Mouse (Mus musculus): ENCODE results near the gene Rtn4rl1. TPM values are rescaled to one million over a fixed set of nuclear protein-coding genes. Genes with fewer than 3 reads are reported as not detected.

Gene Rtn4rl1
- polyA plus RNA-seq, 1 experiment from 2014 or later, result 12.7 TPM

GRCm38 (mm10) chr11:75261730-75262129 lies 68.1 kb downstream of the Rtn4rl1 start:
- Histone ChIP-seq H3K36me3 (ENCODE audit: control insufficient read depth, insufficient read depth, low read length) (no peaks in the 10 kb centered on the region), H3K27ac (ENCODE audit: low read depth, low read length) (no peak overlapping the region), H3K9ac (ENCODE audit: low read depth, low read length) (no peak overlapping the region), H3K4me1 (ENCODE audit: control insufficient read depth, insufficient read depth, low read length) (peaks cover 34% of the 10 kb centered on the region), H3K9me3 (replicated peaks; ENCODE audit: control insufficient read depth, low read length) (no peaks in the 10 kb centered on the region), H3K4me3 (ENCODE audit: low read depth, low read length) (no peak overlapping the region), H3K4me2 (no peak overlapping the region), H3K27me3 (ENCODE audit: control insufficient read depth, insufficient read depth, low read length) (no peaks in the 10 kb centered on the region)
- ATAC-seq (replicated peaks; ENCODE audit: insufficient number of reproducible peaks, low FRiP score, low TSS enrichment), result 0 out of 2 replicates have a peak, but pooled peaks have one; percentile 23
- WGBS (ENCODE audit: insufficient replicate concordance), result 88% methylated on average over 4 of the region's 4 CpGs

- no peaks in the 10 kb centered on the region for H3K27me3 ChIP-seq (ENCODE audit: control insufficient read depth, insufficient read depth, low read length)
- H3K27ac ChIP-seq (ENCODE audit: low read depth, low read length), result no peak overlapping the region
- no peak overlapping the region for H3K9ac ChIP-seq (ENCODE audit: low read depth, low read length)
- H3K4me1 ChIP-seq (ENCODE audit: control insufficient read depth, insufficient read depth, low read length), result peaks cover 34% of the 10 kb centered on the region
- no peak for ATAC-seq (replicated peaks; ENCODE audit: insufficient number of reproducible peaks, low FRiP score, low TSS enrichment)
- no peaks in the 10 kb centered on the region for H3K36me3 ChIP-seq (ENCODE audit: control insufficient read depth, insufficient read depth, low read length)
- H3K9me3 ChIP-seq (replicated peaks; ENCODE audit: control insufficient read depth, low read length), result no peaks in the 10 kb centered on the region
- no peak overlapping the region for H3K4me2 ChIP-seq
- no peak overlapping the region for H3K4me3 ChIP-seq (ENCODE audit: low read depth, low read length)
- 81% methylated on average over 3 of the region's 3 CpGs for WGBS (ENCODE audit: insufficient replicate concordance)
Measured at GRCm38 (mm10) chr11:75262181-75262580, 68.6 kb downstream of the Rtn4rl1 start.

- H3K36me3 ChIP-seq (ENCODE audit: control insufficient read depth, insufficient read depth, low read length), result no peaks in the 10 kb centered on the region
- H3K4me2 ChIP-seq, result no peak overlapping the region
- no peaks in the 10 kb centered on the region for H3K9me3 ChIP-seq (replicated peaks; ENCODE audit: control insufficient read depth, low read length)
- H3K9ac ChIP-seq (ENCODE audit: low read depth, low read length), result no peak overlapping the region; the same call in 1 of the 2 replicates
- WGBS (ENCODE audit: insufficient replicate concordance), result 44% methylated on average over 5 of the region's 5 CpGs
- peaks cover 39% of the 10 kb centered on the region for H3K4me1 ChIP-seq (ENCODE audit: control insufficient read depth, insufficient read depth, low read length)
- ATAC-seq (replicated peaks; ENCODE audit: insufficient number of reproducible peaks, low FRiP score, low TSS enrichment), result no peak
- no peak overlapping the region for H3K4me3 ChIP-seq (ENCODE audit: low read depth, low read length)
- no peaks in the 10 kb centered on the region for H3K27me3 ChIP-seq (ENCODE audit: control insufficient read depth, insufficient read depth, low read length)
- H3K27ac ChIP-seq (ENCODE audit: low read depth, low read length), result no peak overlapping the region
Measured at GRCm38 (mm10) chr11:75262791-75263190, 69.2 kb downstream of the Rtn4rl1 start.

GRCm38 (mm10) chr11:75263274-75263963 lies 69.8 kb downstream of the Rtn4rl1 start:
- H3K4me3 ChIP-seq (ENCODE audit: low read depth, low read length), result no peak overlapping the region
- no peaks in the 10 kb centered on the region for H3K27me3 ChIP-seq (ENCODE audit: control insufficient read depth, insufficient read depth, low read length)
- H3K27ac ChIP-seq (ENCODE audit: low read depth, low read length), result no peak overlapping the region
- peaks cover 45% of the 10 kb centered on the region for H3K4me1 ChIP-seq (ENCODE audit: control insufficient read depth, insufficient read depth, low read length)
- H3K9ac ChIP-seq (ENCODE audit: low read depth, low read length), result no peak overlapping the region; the same call in 1 of the 2 replicates
- no peaks in the 10 kb centered on the region for H3K9me3 ChIP-seq (replicated peaks; ENCODE audit: control insufficient read depth, low read length)
- ATAC-seq (replicated peaks; ENCODE audit: insufficient number of reproducible peaks, low FRiP score, low TSS enrichment), result no peak
- 69% methylated on average over 15 of the region's 15 CpGs for WGBS (ENCODE audit: insufficient replicate concordance)
- no peak overlapping the region for H3K4me2 ChIP-seq
- H3K36me3 ChIP-seq (ENCODE audit: control insufficient read depth, insufficient read depth, low read length), result no peaks in the 10 kb centered on the region

GRCm38 (mm10) chr11:75263964-75264312 lies 70.4 kb downstream of the Rtn4rl1 start:
- no peaks in the 10 kb centered on the region for H3K9me3 ChIP-seq (replicated peaks; ENCODE audit: control insufficient read depth, low read length)
- H3K27ac ChIP-seq (ENCODE audit: low read depth, low read length), result no peak overlapping the region
- H3K4me3 ChIP-seq (ENCODE audit: low read depth, low read length), result no peak overlapping the region
- peaks cover 48% of the 10 kb centered on the region for H3K4me1 ChIP-seq (ENCODE audit: control insufficient read depth, insufficient read depth, low read length)
- no peaks in the 10 kb centered on the region for H3K27me3 ChIP-seq (ENCODE audit: control insufficient read depth, insufficient read depth, low read length)
- ATAC-seq (replicated peaks; ENCODE audit: insufficient number of reproducible peaks, low FRiP score, low TSS enrichment), result no peak
- H3K36me3 ChIP-seq (ENCODE audit: control insufficient read depth, insufficient read depth, low read length), result no peaks in the 10 kb centered on the region
- H3K4me2 ChIP-seq, result no peak overlapping the region
- WGBS (ENCODE audit: insufficient replicate concordance), result 60% methylated on average over 6 of the region's 6 CpGs
- H3K9ac ChIP-seq (ENCODE audit: low read depth, low read length), result no peak overlapping the region

GRCm38 (mm10) chr11:75264550-75264949 lies 71.0 kb downstream of the Rtn4rl1 start:
- H3K9ac ChIP-seq (ENCODE audit: low read depth, low read length), result no peak overlapping the region
- H3K9me3 ChIP-seq (replicated peaks; ENCODE audit: control insufficient read depth, low read length), result no peaks in the 10 kb centered on the region
- WGBS (ENCODE audit: insufficient replicate concordance), result 78% methylated on average over 6 of the region's 6 CpGs
- no peak overlapping the region for H3K27ac ChIP-seq (ENCODE audit: low read depth, low read length)
- no peaks in the 10 kb centered on the region for H3K36me3 ChIP-seq (ENCODE audit: control insufficient read depth, insufficient read depth, low read length)
- H3K4me2 ChIP-seq, result no peak overlapping the region
- no peak for ATAC-seq (replicated peaks; ENCODE audit: insufficient number of reproducible peaks, low FRiP score, low TSS enrichment)
- H3K4me3 ChIP-seq (ENCODE audit: low read depth, low read length), result no peak overlapping the region
- H3K27me3 ChIP-seq (ENCODE audit: control insufficient read depth, insufficient read depth, low read length), result no peaks in the 10 kb centered on the region
- peaks cover 51% of the 10 kb centered on the region for H3K4me1 ChIP-seq (ENCODE audit: control insufficient read depth, insufficient read depth, low read length)

GRCm38 (mm10) chr11:75265545-75265944 lies 72.0 kb downstream of the Rtn4rl1 start:
- no peak overlapping the region for H3K9ac ChIP-seq (ENCODE audit: low read depth, low read length)
- H3K4me3 ChIP-seq (ENCODE audit: low read depth, low read length), result no peak overlapping the region
- ATAC-seq (replicated peaks; ENCODE audit: insufficient number of reproducible peaks, low FRiP score, low TSS enrichment), result no peak
- 59% methylated on average over 15 of the region's 15 CpGs for WGBS (ENCODE audit: insufficient replicate concordance)
- no peak overlapping the region for H3K27ac ChIP-seq (ENCODE audit: low read depth, low read length)
- H3K4me2 ChIP-seq, result no peak overlapping the region
- H3K4me1 ChIP-seq (ENCODE audit: control insufficient read depth, insufficient read depth, low read length), result peaks cover 51% of the 10 kb centered on the region
- H3K36me3 ChIP-seq (ENCODE audit: control insufficient read depth, insufficient read depth, low read length), result no peaks in the 10 kb centered on the region
- H3K9me3 ChIP-seq (replicated peaks; ENCODE audit: control insufficient read depth, low read length), result no peaks in the 10 kb centered on the region
- no peaks in the 10 kb centered on the region for H3K27me3 ChIP-seq (ENCODE audit: control insufficient read depth, insufficient read depth, low read length)

- Histone ChIP-seq H3K36me3 (ENCODE audit: control insufficient read depth, insufficient read depth, low read length) (no peaks in the 10 kb centered on the region), H3K4me3 (ENCODE audit: low read depth, low read length) (no peak overlapping the region), H3K4me2 (peak overlapping the region; percentile 16; the same call in 1 of the 2 replicates), H3K27ac (ENCODE audit: low read depth, low read length) (peak overlapping the region; percentile 41), H3K27me3 (ENCODE audit: control insufficient read depth, insufficient read depth, low read length) (no peaks in the 10 kb centered on the region), H3K9me3 (replicated peaks; ENCODE audit: control insufficient read depth, low read length) (no peaks in the 10 kb centered on the region), H3K9ac (ENCODE audit: low read depth, low read length) (peak overlapping the region; percentile 54; the same call in 1 of the 2 replicates), H3K4me1 (ENCODE audit: control insufficient read depth, insufficient read depth, low read length) (peaks cover 47% of the 10 kb centered on the region)
- no peak for ATAC-seq (replicated peaks; ENCODE audit: insufficient number of reproducible peaks, low FRiP score, low TSS enrichment)
- 33% methylated on average over 9 of the region's 9 CpGs for WGBS (ENCODE audit: insufficient replicate concordance)
Measured at GRCm38 (mm10) chr11:75267826-75268281, 74.3 kb downstream of the Rtn4rl1 start.

- peaks cover 48% of the 10 kb centered on the region for H3K4me1 ChIP-seq (ENCODE audit: control insufficient read depth, insufficient read depth, low read length)
- no peak for ATAC-seq (replicated peaks; ENCODE audit: insufficient number of reproducible peaks, low FRiP score, low TSS enrichment)
- no peaks in the 10 kb centered on the region for H3K36me3 ChIP-seq (ENCODE audit: control insufficient read depth, insufficient read depth, low read length)
- H3K4me3 ChIP-seq (ENCODE audit: low read depth, low read length), result no peak overlapping the region
- 36% methylated on average over 5 of the region's 5 CpGs for WGBS (ENCODE audit: insufficient replicate concordance)
- H3K27me3 ChIP-seq (ENCODE audit: control insufficient read depth, insufficient read depth, low read length), result no peaks in the 10 kb centered on the region
- H3K9me3 ChIP-seq (replicated peaks; ENCODE audit: control insufficient read depth, low read length), result no peaks in the 10 kb centered on the region
- peak overlapping the region; percentile 16; the same call in 1 of the 2 replicates for H3K4me2 ChIP-seq
- no peak overlapping the region for H3K9ac ChIP-seq (ENCODE audit: low read depth, low read length)
- peak overlapping the region; percentile 41 for H3K27ac ChIP-seq (ENCODE audit: low read depth, low read length)
Measured at GRCm38 (mm10) chr11:75268492-75268891, 74.9 kb downstream of the Rtn4rl1 start.
